In the genomic region with DNA sequence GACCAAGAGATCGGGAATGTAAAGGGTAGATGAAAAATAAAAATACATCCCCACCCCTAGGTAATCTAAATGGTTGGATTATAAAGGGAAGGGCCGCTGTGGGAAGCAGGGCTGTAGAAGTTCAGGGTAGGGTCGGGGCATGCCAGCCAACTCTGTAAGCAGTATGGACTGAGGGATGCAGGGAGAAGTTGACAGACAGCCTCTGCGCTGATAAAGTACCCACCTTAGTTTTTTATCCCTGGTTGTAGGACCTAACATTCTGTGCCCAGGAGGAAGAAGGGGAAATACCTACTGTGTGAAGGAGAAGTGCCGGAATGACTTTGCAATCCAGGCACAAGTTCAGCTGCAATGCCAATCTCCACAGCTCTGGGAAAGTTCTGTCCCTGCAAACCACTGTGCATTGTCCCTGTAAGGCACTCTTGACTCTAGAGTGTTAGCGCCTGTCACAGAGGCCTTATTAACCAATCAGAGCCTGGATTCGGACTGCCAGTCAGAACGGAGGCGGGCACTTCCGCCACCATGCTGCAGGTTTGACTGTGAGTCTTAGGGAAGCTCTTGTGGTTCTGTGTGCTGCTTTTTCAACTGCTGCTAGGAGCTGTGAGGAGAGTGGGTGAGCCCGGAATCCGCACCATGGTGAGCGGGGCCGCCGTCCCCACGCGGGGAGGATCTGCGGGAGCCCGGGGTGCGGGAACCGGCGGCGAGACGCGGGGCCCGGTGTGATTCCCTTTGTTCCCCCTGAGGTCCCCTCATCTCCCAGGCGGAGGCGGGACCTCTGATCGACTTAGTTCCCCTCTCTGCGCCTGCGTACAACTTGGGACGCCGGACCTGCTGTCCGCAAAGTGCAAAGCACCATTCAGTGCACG, we compare ENCODE assay signal across 7 mouse cellular contexts. TPM values are rescaled to one million over a fixed set of nuclear protein-coding genes. Genes with fewer than 3 reads are reported as not detected.
DNase-seq lines count a peak whose midpoint lies in the region; ATAC-seq lines count a peak whose summit lies in the region.

A gene (plus strand): TSS at position 527 of the 863 bp plus-strand sequence.

- H3K4me3 ChIP-seq in intestine, embryonic 15.5 days (replicated peaks) = peak within 1 kb of the TSS; percentile 70
- peak within 1 kb of the TSS; percentile 68 for H3K4me3 ChIP-seq in midbrain, embryonic 10.5 days

- DNase-seq in adrenal gland, adult 18-20 months (ENCODE audit: low spot score in 2 of 2) = peak; percentile 83 to 85
- DNase-seq in embryo, embryonic 10.5 days (ENCODE audit: low spot score) = peak; percentile 96
- DNase-seq in gastrocnemius, postnatal 36 days = peak; percentile 85 to 86
- peak; percentile 92 to 97 for DNase-seq in left cerebral cortex, postnatal 25 days (ENCODE audit: low spot score in 2 of 2)
- DNase-seq in midbrain, embryonic 10.5 days (ENCODE audit: low spot score) = peak; percentile 92
- DNase-seq in right cerebral cortex, postnatal 4 days = peak; percentile 88

- peak within 1 kb of the TSS; percentile 56 for H3K4me2 ChIP-seq in intestine, embryonic 15.5 days (replicated peaks)

- H3K9me3 ChIP-seq in intestine, embryonic 15.5 days = no peaks in the 10 kb centered on the region
- H3K9me3 ChIP-seq in midbrain, embryonic 10.5 days (replicated peaks) = peaks cover 69% of the 10 kb centered on the region

- ATAC-seq in intestine, embryonic 15.5 days = peak; percentile 100

- peak within 1 kb of the TSS; percentile 87 for H3K9ac ChIP-seq in intestine, embryonic 15.5 days

- H3K4me1 ChIP-seq in intestine, embryonic 15.5 days (replicated peaks) = no peaks in the 10 kb centered on the region
- peaks cover 6% of the 10 kb centered on the region; the same call in 1 of the 2 replicates for H3K4me1 ChIP-seq in midbrain, embryonic 10.5 days

- peaks cover 8% of the 10 kb centered on the region; the same call in 1 of the 2 replicates for H3K36me3 ChIP-seq in intestine, embryonic 15.5 days
- peaks cover 35% of the 10 kb centered on the region for H3K36me3 ChIP-seq in midbrain, embryonic 10.5 days

- intact Hi-C loops in gastrocnemius, postnatal 36 days (cut with DNase I) = no loop called here
- intact Hi-C loops in left cerebral cortex, postnatal 25 days (cut with DNase I) = no loop called here

- H3K27me3 ChIP-seq in intestine, embryonic 15.5 days (replicated peaks) = no peaks in the 10 kb centered on the region
- H3K27me3 ChIP-seq in midbrain, embryonic 10.5 days (ENCODE audit: low read depth, poor library complexity, severe bottlenecking) = no peaks in the 10 kb centered on the region

- peak within 1 kb of the TSS; percentile 97 for H3K27ac ChIP-seq in intestine, embryonic 15.5 days
- H3K27ac ChIP-seq in midbrain, embryonic 10.5 days (replicated peaks) = peak within 1 kb of the TSS; percentile 97

- WGBS in intestine, embryonic 15.5 days = 8% methylated on average over 35 of the region's 35 CpGs
- WGBS in midbrain, embryonic 10.5 days = 10% methylated on average over 35 of the region's 35 CpGs

RNA-seq across cellular contexts. Expression of the gene that starts here (rescaled TPM):
- 1 to 10 TPM; 5.1 to 5.4 TPM for total RNA-seq in adrenal gland, adult 18-20 months (2021)
- total RNA-seq in gastrocnemius, postnatal 36 days (2021) = 1 to 10 TPM; 1.5 to 1.7 TPM
- 10.7 and 11.3 TPM in 2 replicates for polyA plus RNA-seq in intestine, embryonic 15.5 days (2015; fragmentation: Nextera tagmentation; extraction: Ambion mirVana)
- total RNA-seq in left cerebral cortex, postnatal 25 days (2021) = 10 to 100 TPM; 10.4 to 10.6 TPM
- 17.0 and 18.2 TPM in 2 replicates for polyA plus RNA-seq in midbrain, embryonic 10.5 days (2016; fragmentation: Nextera tagmentation; extraction: Ambion mirVana)

Comparison
In these comparisons a context has a peak if more than half of its experiments do, and no peak if none do; other contexts are left out.
1. Peak in every context shown above with its lines: DNase-seq, ATAC-seq, H3K4me3 ChIP-seq and H3K27ac ChIP-seq.